Mouse (Mus musculus): ENCODE data around the gene Btd. TPM values are rescaled to one million over a fixed set of nuclear protein-coding genes. Genes with fewer than 3 reads are reported as not detected.

Btd gene
- polyA plus RNA-seq, 1 experiment from 2014 or later = 11.4 TPM

- ATAC-seq (replicated peaks; ENCODE audit: low FRiP score) (no peak), DNase-seq (ENCODE audit: low spot score) (no peak)
- Histone ChIP-seq H3K4me1 (replicated peaks; ENCODE audit: control insufficient read depth, insufficient read depth, low read length) (peaks cover 11% of the 10 kb centered on the region), H3K4me2 (peak overlapping the region; percentile 75), H3K9me3 (ENCODE audit: control insufficient read depth, low read length) (no peaks in the 10 kb centered on the region), H3K36me3 (ENCODE audit: control insufficient read depth, insufficient read depth, low read length) (no peaks in the 10 kb centered on the region), H3K9ac (ENCODE audit: low read depth, low read length) (peak overlapping the region; percentile 69), H3K4me3 (ENCODE audit: low read depth, low read length) (peak overlapping the region; percentile 56), H3K27me3 (replicated peaks; ENCODE audit: control insufficient read depth, insufficient read depth, low read length) (no peaks in the 10 kb centered on the region), H3K27ac (ENCODE audit: low read depth, low read length) (peak overlapping the region; percentile 78)
- 65% methylated on average over 9 of the region's 9 CpGs for whole genome bisulfite sequencing
Measured at GRCm38 (mm10) chr14:31641506-31642155, 803 bp downstream of the Btd start.

GRCm38 (mm10) chr14:31644183-31644830 lies 3.5 kb downstream of the Btd start:
- Histone ChIP-seq H3K4me1 (replicated peaks; ENCODE audit: control insufficient read depth, insufficient read depth, low read length) (peaks cover 11% of the 10 kb centered on the region), H3K36me3 (ENCODE audit: control insufficient read depth, insufficient read depth, low read length) (no peaks in the 10 kb centered on the region), H3K9me3 (ENCODE audit: control insufficient read depth, low read length) (no peaks in the 10 kb centered on the region), H3K27ac (ENCODE audit: low read depth, low read length) (no peak overlapping the region), H3K4me3 (ENCODE audit: low read depth, low read length) (no peak overlapping the region), H3K9ac (ENCODE audit: low read depth, low read length) (no peak overlapping the region), H3K4me2 (no peak overlapping the region), H3K27me3 (replicated peaks; ENCODE audit: control insufficient read depth, insufficient read depth, low read length) (no peaks in the 10 kb centered on the region)
- DNase-seq (ENCODE audit: low spot score) (no peak), ATAC-seq (replicated peaks; ENCODE audit: low FRiP score) (no peak)
- 89% methylated on average over 5 of the region's 5 CpGs for WGBS

- Histone ChIP-seq H3K4me2 (no peak overlapping the region), H3K9me3 (ENCODE audit: control insufficient read depth, low read length) (no peaks in the 10 kb centered on the region), H3K27me3 (replicated peaks; ENCODE audit: control insufficient read depth, insufficient read depth, low read length) (no peaks in the 10 kb centered on the region), H3K36me3 (ENCODE audit: control insufficient read depth, insufficient read depth, low read length) (no peaks in the 10 kb centered on the region), H3K4me3 (ENCODE audit: low read depth, low read length) (no peak overlapping the region), H3K27ac (ENCODE audit: low read depth, low read length) (no peak overlapping the region), H3K4me1 (replicated peaks; ENCODE audit: control insufficient read depth, insufficient read depth, low read length) (peaks cover 9% of the 10 kb centered on the region), H3K9ac (ENCODE audit: low read depth, low read length) (no peak overlapping the region)
- no peak for DNase-seq (ENCODE audit: low spot score)
- 65% methylated on average over 3 of the region's 3 CpGs for WGBS
- ATAC-seq (replicated peaks; ENCODE audit: low FRiP score) = no peak
Measured at GRCm38 (mm10) chr14:31644931-31645547, 4.2 kb downstream of the Btd start.

GRCm38 (mm10) chr14:31645920-31646319 lies 5.1 kb downstream of the Btd start:
- H3K27ac ChIP-seq (ENCODE audit: low read depth, low read length) = no peak overlapping the region
- no peak overlapping the region for H3K4me2 ChIP-seq
- no peak overlapping the region for H3K9ac ChIP-seq (ENCODE audit: low read depth, low read length)
- DNase-seq (ENCODE audit: low spot score) (no peak), ATAC-seq (replicated peaks; ENCODE audit: low FRiP score) (no peak)
- peaks cover 6% of the 10 kb centered on the region for H3K4me1 ChIP-seq (replicated peaks; ENCODE audit: control insufficient read depth, insufficient read depth, low read length)
- H3K9me3 ChIP-seq (ENCODE audit: control insufficient read depth, low read length) = no peaks in the 10 kb centered on the region
- H3K27me3 ChIP-seq (replicated peaks; ENCODE audit: control insufficient read depth, insufficient read depth, low read length) = no peaks in the 10 kb centered on the region
- 90% methylated on average over 7 of the region's 7 CpGs for WGBS
- H3K4me3 ChIP-seq (ENCODE audit: low read depth, low read length) = no peak overlapping the region
- no peaks in the 10 kb centered on the region for H3K36me3 ChIP-seq (ENCODE audit: control insufficient read depth, insufficient read depth, low read length)

- H3K36me3 ChIP-seq (ENCODE audit: control insufficient read depth, insufficient read depth, low read length) = no peaks in the 10 kb centered on the region
- 85% methylated on average over 10 of the region's 10 CpGs for WGBS
- no peak for ATAC-seq (replicated peaks; ENCODE audit: low FRiP score)
- no peak for DNase-seq (ENCODE audit: low spot score)
- H3K4me3 ChIP-seq (ENCODE audit: low read depth, low read length) = no peak overlapping the region
- H3K4me1 ChIP-seq (replicated peaks; ENCODE audit: control insufficient read depth, insufficient read depth, low read length) = peaks cover 9% of the 10 kb centered on the region
- no peak overlapping the region for H3K4me2 ChIP-seq
- no peaks in the 10 kb centered on the region for H3K9me3 ChIP-seq (ENCODE audit: control insufficient read depth, low read length)
- H3K27me3 ChIP-seq (replicated peaks; ENCODE audit: control insufficient read depth, insufficient read depth, low read length) = no peaks in the 10 kb centered on the region
- H3K9ac ChIP-seq (ENCODE audit: low read depth, low read length) = no peak overlapping the region
- H3K27ac ChIP-seq (ENCODE audit: low read depth, low read length) = no peak overlapping the region
Measured at GRCm38 (mm10) chr14:31647991-31648390, 7.2 kb downstream of the Btd start.

GRCm38 (mm10) chr14:31650347-31650746 lies 9.5 kb downstream of the Btd start:
- H3K4me1 ChIP-seq (replicated peaks; ENCODE audit: control insufficient read depth, insufficient read depth, low read length) = peaks cover 17% of the 10 kb centered on the region
- 96% methylated on average over 3 of the region's 3 CpGs for WGBS
- no peak overlapping the region for H3K4me3 ChIP-seq (ENCODE audit: low read depth, low read length)
- H3K4me2 ChIP-seq = no peak overlapping the region
- no peak for ATAC-seq (replicated peaks; ENCODE audit: low FRiP score)
- H3K27ac ChIP-seq (ENCODE audit: low read depth, low read length) = no peak overlapping the region
- H3K27me3 ChIP-seq (replicated peaks; ENCODE audit: control insufficient read depth, insufficient read depth, low read length) = no peaks in the 10 kb centered on the region
- H3K9me3 ChIP-seq (ENCODE audit: control insufficient read depth, low read length) = no peaks in the 10 kb centered on the region
- no peak for DNase-seq (ENCODE audit: low spot score)
- no peaks in the 10 kb centered on the region for H3K36me3 ChIP-seq (ENCODE audit: control insufficient read depth, insufficient read depth, low read length)
- H3K9ac ChIP-seq (ENCODE audit: low read depth, low read length) = no peak overlapping the region

GRCm38 (mm10) chr14:31651206-31651605 lies 10.4 kb downstream of the Btd start:
- no peak for DNase-seq (ENCODE audit: low spot score)
- ATAC-seq (replicated peaks; ENCODE audit: low FRiP score) = no peak
- 61% methylated on average over 7 of the region's 7 CpGs for WGBS
- no peak overlapping the region for H3K9ac ChIP-seq (ENCODE audit: low read depth, low read length)
- H3K4me1 ChIP-seq (replicated peaks; ENCODE audit: control insufficient read depth, insufficient read depth, low read length) = peaks cover 17% of the 10 kb centered on the region
- H3K4me3 ChIP-seq (ENCODE audit: low read depth, low read length) = no peak overlapping the region
- H3K36me3 ChIP-seq (ENCODE audit: control insufficient read depth, insufficient read depth, low read length) = no peaks in the 10 kb centered on the region
- H3K4me2 ChIP-seq = no peak overlapping the region
- no peaks in the 10 kb centered on the region for H3K9me3 ChIP-seq (ENCODE audit: control insufficient read depth, low read length)
- no peaks in the 10 kb centered on the region for H3K27me3 ChIP-seq (replicated peaks; ENCODE audit: control insufficient read depth, insufficient read depth, low read length)
- H3K27ac ChIP-seq (ENCODE audit: low read depth, low read length) = no peak overlapping the region

GRCm38 (mm10) chr14:31652106-31652505 lies 11.3 kb downstream of the Btd start:
- Histone ChIP-seq H3K4me2 (no peak overlapping the region), H3K9me3 (ENCODE audit: control insufficient read depth, low read length) (no peaks in the 10 kb centered on the region), H3K9ac (ENCODE audit: low read depth, low read length) (no peak overlapping the region), H3K4me3 (ENCODE audit: low read depth, low read length) (no peak overlapping the region), H3K4me1 (replicated peaks; ENCODE audit: control insufficient read depth, insufficient read depth, low read length) (peaks cover 17% of the 10 kb centered on the region), H3K36me3 (ENCODE audit: control insufficient read depth, insufficient read depth, low read length) (no peaks in the 10 kb centered on the region), H3K27ac (ENCODE audit: low read depth, low read length) (no peak overlapping the region), H3K27me3 (replicated peaks; ENCODE audit: control insufficient read depth, insufficient read depth, low read length) (no peaks in the 10 kb centered on the region)
- DNase-seq (ENCODE audit: low spot score) = no peak
- 44% methylated on average over 5 of the region's 5 CpGs for WGBS
- ATAC-seq (replicated peaks; ENCODE audit: low FRiP score) = peak; percentile 32; the same call in 1 of the 2 replicates
